Mouse (Mus musculus) stomach, embryonic 15.5 days (tissue): ENCODE results near the gene Il20rb. TPM values are rescaled to one million over a fixed set of nuclear protein-coding genes. Genes with fewer than 3 reads are reported as not detected.

Experiments
- ATAC-seq: fragments of 200-750 bp; cut with Nextera tagmentation; 2 replicates; pipeline ENCODE4 v1.8.0; 2017; ENCODE audit warnings: low read depth, moderate number of reproducible peaks, moderate TSS enrichment; ENCODE audit not compliant: insufficient read depth, low FRiP score
- H3K27ac ChIP-seq: fragments of 300-500 bp; sonication (generic); 2 replicates; pipeline ENCODE4 v1.5.1; 2015; ENCODE audit warnings: mild to moderate bottlenecking, inconsistent platforms
- H3K27me3 ChIP-seq: fragments of 300-500 bp; sonication (generic); replicated peaks from 2 replicates; pipeline ENCODE4 v1.6.1; 2015; ENCODE audit warnings: inconsistent platforms
- H3K36me3 ChIP-seq: fragments of 300-500 bp; sonication (generic); 2 replicates; pipeline ENCODE4 v1.6.1; 2015; ENCODE audit warnings: inconsistent platforms
- H3K4me1 ChIP-seq: fragments of 300-500 bp; sonication (generic); 2 replicates; pipeline ENCODE4 v1.6.1; 2015; ENCODE audit warnings: inconsistent platforms
- H3K4me2 ChIP-seq: fragments of 300-500 bp; sonication (generic); 2 replicates; pipeline ENCODE4 v1.6.1; 2015; ENCODE audit warnings: mild to moderate bottlenecking, inconsistent platforms
- H3K4me3 ChIP-seq: fragments of 300-500 bp; sonication (generic); replicated peaks from 2 replicates; pipeline ENCODE4 v1.5.1; 2015; ENCODE audit warnings: inconsistent platforms
- H3K9ac ChIP-seq: fragments of 300-500 bp; sonication (generic); 2 replicates; pipeline ENCODE4 v1.6.1; 2015; ENCODE audit warnings: inconsistent platforms
- H3K9me3 ChIP-seq: fragments of 300-500 bp; sonication (generic); 2 replicates; pipeline ENCODE4 v1.6.1; 2016; ENCODE audit warnings: inconsistent platforms
- WGBS: fragments of 180-500 bp; shearing (Covaris S2); methylation state at CpG from one replicate; pipeline ENCODE4 v1.1.7; 2015; 5-methylcytosine and 5-hydroxymethylcytosine counted together
- polyA plus RNA-seq: library from polyadenylated mRNA; unstranded; fragments of >200 nt; fragmentation: Nextera tagmentation; extraction: Ambion mirVana; gene quantifications from 2 replicates; pipeline ENCODE4 v1.2.1, GENCODE M21; 2015

The Il20rb gene
- polyA plus RNA-seq, 1 experiment from 2014 or later, result 1.4 TPM

DNA sequence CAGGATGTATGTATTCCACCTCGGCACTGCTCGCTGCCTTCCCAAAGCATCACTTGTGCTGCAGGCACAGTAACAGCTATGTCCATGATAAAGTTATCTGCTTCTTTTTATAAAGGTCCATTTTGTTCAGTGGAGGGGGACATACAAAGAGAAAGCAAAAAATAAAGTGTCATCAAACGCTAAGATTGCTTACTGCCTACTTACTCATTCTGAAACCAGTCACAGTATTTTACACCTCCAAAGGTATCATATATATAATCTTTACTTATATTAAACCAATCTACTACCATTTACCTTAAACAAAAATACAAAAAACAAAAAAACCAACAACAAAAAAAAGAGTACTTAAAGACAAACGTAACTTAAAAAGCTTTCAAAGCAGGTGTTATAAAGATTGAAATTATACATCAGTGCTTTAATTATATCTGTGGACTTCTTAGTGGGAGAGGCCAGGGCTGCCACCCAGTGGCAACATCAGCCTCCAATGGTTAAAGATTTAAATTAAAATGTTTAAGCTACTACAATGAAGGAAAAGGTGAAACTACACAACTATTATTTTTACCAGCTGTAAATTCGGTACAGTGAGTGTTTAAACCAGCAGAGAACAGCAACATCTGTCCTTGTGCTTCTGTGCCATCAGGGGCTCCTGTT is 7.1 kb upstream of the Il20rb start:
- no peaks in the 10 kb centered on the region for H3K36me3 ChIP-seq
- H3K27ac ChIP-seq, result no peak overlapping the region
- ATAC-seq, result no peak
- WGBS, result 84% methylated on average over 5 of the region's 5 CpGs
- H3K9me3 ChIP-seq, result no peaks in the 10 kb centered on the region
- H3K27me3 ChIP-seq, result no peaks in the 10 kb centered on the region
- H3K4me3 ChIP-seq, result no peak overlapping the region
- H3K4me1 ChIP-seq, result 0 out of 2 replicates have a peak, but pooled peaks cover 6% of the 10 kb centered on the region
- no peak overlapping the region for H3K9ac ChIP-seq
- no peak overlapping the region for H3K4me2 ChIP-seq

GRCm38 (mm10) chr9:100491424-100491823 is 4.8 kb upstream of the Il20rb start:
- 0 out of 2 replicates have a peak, but pooled peaks cover 8% of the 10 kb centered on the region for H3K4me1 ChIP-seq
- H3K27ac ChIP-seq, result no peak overlapping the region
- H3K4me2 ChIP-seq, result no peak overlapping the region
- WGBS, result 91% methylated on average over 1 of the region's 1 CpGs
- H3K9me3 ChIP-seq, result no peaks in the 10 kb centered on the region
- H3K4me3 ChIP-seq, result no peak overlapping the region
- H3K36me3 ChIP-seq, result no peaks in the 10 kb centered on the region
- no peak overlapping the region for H3K9ac ChIP-seq
- H3K27me3 ChIP-seq, result no peaks in the 10 kb centered on the region
- no peak for ATAC-seq

- Histone ChIP-seq H3K9ac (no peak overlapping the region), H3K36me3 (no peaks in the 10 kb centered on the region), H3K4me1 (0 out of 2 replicates have a peak, but pooled peaks cover 8% of the 10 kb centered on the region), H3K27me3 (no peaks in the 10 kb centered on the region), H3K4me2 (no peak overlapping the region), H3K4me3 (no peak overlapping the region), H3K9me3 (no peaks in the 10 kb centered on the region), H3K27ac (no peak overlapping the region)
- WGBS, result 88% methylated on average over 6 of the region's 6 CpGs
- ATAC-seq, result no peak
Measured at GRCm38 (mm10) chr9:100488969-100489368, 2.4 kb upstream of the Il20rb start.

GRCm38 (mm10) chr9:100488056-100488713 is 1.6 kb upstream of the Il20rb start:
- Histone ChIP-seq H3K4me3 (no peak overlapping the region), H3K4me1 (0 out of 2 replicates have a peak, but pooled peaks cover 8% of the 10 kb centered on the region), H3K27me3 (no peaks in the 10 kb centered on the region), H3K27ac (0 out of 2 replicates have a peak overlapping the region, but pooled peaks have one; percentile 21), H3K9me3 (no peaks in the 10 kb centered on the region), H3K4me2 (no peak overlapping the region), H3K9ac (no peak overlapping the region), H3K36me3 (no peaks in the 10 kb centered on the region)
- peak; percentile 84 for ATAC-seq
- 45% methylated on average over 7 of the region's 7 CpGs for WGBS

GRCm38 (mm10) chr9:100483318-100483717 is 3.3 kb downstream of the Il20rb start:
- no peaks in the 10 kb centered on the region for H3K4me1 ChIP-seq
- no peaks in the 10 kb centered on the region for H3K27me3 ChIP-seq
- no peaks in the 10 kb centered on the region for H3K36me3 ChIP-seq
- 85% methylated on average over 5 of the region's 5 CpGs for WGBS
- H3K9ac ChIP-seq, result no peak overlapping the region
- no peak for ATAC-seq
- H3K4me2 ChIP-seq, result no peak overlapping the region
- H3K9me3 ChIP-seq, result no peaks in the 10 kb centered on the region
- H3K4me3 ChIP-seq, result no peak overlapping the region
- H3K27ac ChIP-seq, result no peak overlapping the region

DNA sequence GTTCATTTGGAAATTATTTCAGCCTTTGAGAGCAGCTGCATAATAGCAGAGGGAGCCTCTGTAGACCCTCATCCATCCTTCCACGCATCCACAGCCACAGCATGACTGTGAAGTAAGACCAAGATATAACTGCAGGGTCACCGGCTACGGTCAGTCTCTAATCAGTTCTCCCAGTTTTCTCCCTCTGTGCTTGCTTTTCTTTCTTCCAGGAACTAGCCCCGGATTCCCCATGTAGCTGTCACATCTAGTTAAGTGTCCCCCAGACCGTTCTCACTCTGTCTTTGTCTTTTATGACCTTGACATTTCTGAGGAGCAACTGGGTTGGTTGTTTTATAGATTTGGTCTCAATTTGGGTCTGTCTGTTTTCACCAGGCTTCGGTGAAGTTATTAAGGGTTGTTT is 5.0 kb downstream of the Il20rb start:
- H3K36me3 ChIP-seq, result no peaks in the 10 kb centered on the region
- 77% methylated on average over 6 of the region's 6 CpGs for WGBS
- no peak overlapping the region for H3K9ac ChIP-seq
- H3K27ac ChIP-seq, result no peak overlapping the region
- no peaks in the 10 kb centered on the region for H3K27me3 ChIP-seq
- no peaks in the 10 kb centered on the region for H3K4me1 ChIP-seq
- H3K4me2 ChIP-seq, result no peak overlapping the region
- no peaks in the 10 kb centered on the region for H3K9me3 ChIP-seq
- H3K4me3 ChIP-seq, result no peak overlapping the region
- no peak for ATAC-seq

DNA sequence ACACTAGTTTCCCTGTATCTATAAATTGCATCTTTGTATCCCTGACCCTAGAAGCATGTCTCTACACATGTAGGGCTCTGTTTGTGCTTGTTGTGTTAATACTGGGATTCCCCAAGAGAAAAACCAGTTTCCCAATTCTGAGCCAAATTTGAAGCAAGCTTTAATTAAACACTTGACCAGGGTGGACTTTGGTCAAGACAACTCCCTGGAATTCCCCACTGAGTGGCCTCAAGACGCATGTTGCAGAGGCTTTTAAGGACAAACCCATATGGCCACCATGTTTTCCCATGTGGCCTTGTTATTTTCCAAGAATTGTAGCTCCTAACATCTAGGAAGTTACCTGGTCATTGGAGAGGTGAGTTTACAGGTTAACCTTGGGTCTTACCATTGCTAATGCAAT is 12.5 kb downstream of the Il20rb start:
- ATAC-seq, result no peak
- no peaks in the 10 kb centered on the region for H3K27me3 ChIP-seq
- H3K4me1 ChIP-seq, result peaks cover 5% of the 10 kb centered on the region; the same call in 1 of the 2 replicates
- no peak overlapping the region for H3K4me2 ChIP-seq
- H3K36me3 ChIP-seq, result no peaks in the 10 kb centered on the region
- no peaks in the 10 kb centered on the region for H3K9me3 ChIP-seq
- no peak overlapping the region for H3K27ac ChIP-seq
- 79% methylated on average over 1 of the region's 1 CpGs for WGBS
- no peak overlapping the region for H3K9ac ChIP-seq
- H3K4me3 ChIP-seq, result no peak overlapping the region

GRCm38 (mm10) chr9:100473361-100473760 is 13.2 kb downstream of the Il20rb start:
- 76% methylated on average over 6 of the region's 6 CpGs for WGBS
- no peak overlapping the region for H3K4me2 ChIP-seq
- H3K4me1 ChIP-seq, result peaks cover 5% of the 10 kb centered on the region; the same call in 1 of the 2 replicates
- no peak overlapping the region for H3K4me3 ChIP-seq
- H3K36me3 ChIP-seq, result no peaks in the 10 kb centered on the region
- H3K9me3 ChIP-seq, result no peaks in the 10 kb centered on the region
- H3K27ac ChIP-seq, result no peak overlapping the region
- no peak overlapping the region for H3K9ac ChIP-seq
- ATAC-seq, result no peak
- H3K27me3 ChIP-seq, result no peaks in the 10 kb centered on the region

- 90% methylated on average over 8 of the region's 8 CpGs for WGBS
- Histone ChIP-seq H3K27me3 (no peaks in the 10 kb centered on the region), H3K9me3 (no peaks in the 10 kb centered on the region), H3K4me2 (no peak overlapping the region), H3K4me1 (peaks cover 5% of the 10 kb centered on the region; the same call in 1 of the 2 replicates), H3K27ac (no peak overlapping the region), H3K9ac (no peak overlapping the region), H3K36me3 (no peaks in the 10 kb centered on the region), H3K4me3 (no peak overlapping the region)
- ATAC-seq, result no peak
Measured at GRCm38 (mm10) chr9:100472931-100473330, 13.7 kb downstream of the Il20rb start.

GRCm38 (mm10) chr9:100471605-100471953 is 15.0 kb downstream of the Il20rb start:
- H3K36me3 ChIP-seq, result no peaks in the 10 kb centered on the region
- no peak for ATAC-seq
- H3K4me2 ChIP-seq, result no peak overlapping the region
- 74% methylated on average over 4 of the region's 4 CpGs for WGBS
- H3K27me3 ChIP-seq, result no peaks in the 10 kb centered on the region
- no peak overlapping the region for H3K27ac ChIP-seq
- H3K9me3 ChIP-seq, result no peaks in the 10 kb centered on the region
- peaks cover 5% of the 10 kb centered on the region; the same call in 1 of the 2 replicates for H3K4me1 ChIP-seq
- no peak overlapping the region for H3K4me3 ChIP-seq
- H3K9ac ChIP-seq, result no peak overlapping the region

DNA sequence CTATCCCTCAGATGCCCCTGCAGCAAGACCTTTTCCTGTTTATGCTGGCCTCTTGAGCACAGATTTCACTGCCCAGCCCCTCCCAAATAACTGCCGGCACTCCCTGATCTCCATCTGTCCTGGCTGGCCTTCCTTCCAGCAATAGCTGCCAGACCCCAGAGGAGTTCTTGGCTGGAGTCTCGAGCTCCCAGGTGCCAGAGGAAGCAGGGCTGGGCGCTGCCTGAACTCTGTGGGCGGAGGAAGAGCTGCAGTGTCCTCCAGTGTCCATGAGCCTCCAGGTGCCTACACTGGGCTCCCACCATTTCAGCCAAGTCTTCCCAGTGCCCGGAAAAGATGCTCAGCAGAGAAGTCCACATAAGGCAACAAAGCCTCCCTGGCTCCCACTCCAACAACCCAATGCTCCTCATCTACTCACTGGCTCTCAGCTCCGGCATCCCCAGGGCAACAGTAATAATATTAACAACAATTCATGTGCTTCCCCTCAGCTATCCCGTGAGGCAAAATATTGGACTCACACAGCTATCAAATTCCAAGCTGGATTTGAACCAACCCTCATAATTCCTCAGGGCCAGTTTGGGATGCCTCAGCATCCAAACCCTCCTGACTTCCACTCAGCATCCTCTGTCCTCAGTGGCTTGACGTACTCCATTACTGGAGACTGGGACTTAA is 15.5 kb downstream of the Il20rb start:
- H3K9me3 ChIP-seq, result no peaks in the 10 kb centered on the region
- ATAC-seq, result peak; percentile 51; the same call in 1 of the 2 replicates
- H3K36me3 ChIP-seq, result no peaks in the 10 kb centered on the region
- no peaks in the 10 kb centered on the region for H3K27me3 ChIP-seq
- no peak overlapping the region for H3K27ac ChIP-seq
- no peak overlapping the region for H3K9ac ChIP-seq
- H3K4me2 ChIP-seq, result no peak overlapping the region
- peaks cover 5% of the 10 kb centered on the region; the same call in 1 of the 2 replicates for H3K4me1 ChIP-seq
- no peak overlapping the region for H3K4me3 ChIP-seq
- 50% methylated on average over 8 of the region's 8 CpGs for WGBS

- H3K9me3 ChIP-seq, result no peaks in the 10 kb centered on the region
- H3K9ac ChIP-seq, result no peak overlapping the region
- H3K27me3 ChIP-seq, result no peaks in the 10 kb centered on the region
- no peak overlapping the region for H3K4me2 ChIP-seq
- H3K4me1 ChIP-seq, result peaks cover 5% of the 10 kb centered on the region; the same call in 1 of the 2 replicates
- no peaks in the 10 kb centered on the region for H3K36me3 ChIP-seq
- no peak for ATAC-seq
- H3K4me3 ChIP-seq, result no peak overlapping the region
- no peak overlapping the region for H3K27ac ChIP-seq
- 68% methylated on average over 1 of the region's 1 CpGs for WGBS
Measured at GRCm38 (mm10) chr9:100470228-100470627, 16.4 kb downstream of the Il20rb start.
